Mouse (Mus musculus): ENCODE results near the gene Scube1.

The Scube1 gene

GRCm38 (mm10) chr15:83667501-83667900 lies 57.3 kb downstream of the Scube1 start:
- ATAC-seq (ENCODE audit: insufficient number of reproducible peaks, low FRiP score, low TSS enrichment): no peak

- ATAC-seq (ENCODE audit: insufficient number of reproducible peaks, low FRiP score, low TSS enrichment): no peak
Measured at GRCm38 (mm10) chr15:83666418-83666817, 58.4 kb downstream of the Scube1 start.

- ATAC-seq (ENCODE audit: insufficient number of reproducible peaks, low FRiP score, low TSS enrichment): no peak
Measured at GRCm38 (mm10) chr15:83665993-83666392, 58.8 kb downstream of the Scube1 start.

- ATAC-seq (ENCODE audit: insufficient number of reproducible peaks, low FRiP score, low TSS enrichment): peak; percentile 37; the same call in 1 of the 2 replicates
Measured at GRCm38 (mm10) chr15:83664722-83665121, 60.1 kb downstream of the Scube1 start.

- ATAC-seq (ENCODE audit: insufficient number of reproducible peaks, low FRiP score, low TSS enrichment): no peak
Measured at GRCm38 (mm10) chr15:83663066-83663465, 61.8 kb downstream of the Scube1 start.

GRCm38 (mm10) chr15:83662106-83662505 lies 62.7 kb downstream of the Scube1 start:
- no peak for ATAC-seq (ENCODE audit: insufficient number of reproducible peaks, low FRiP score, low TSS enrichment)

GRCm38 (mm10) chr15:83642518-83642917 lies 82.3 kb downstream of the Scube1 start:
- ATAC-seq (ENCODE audit: insufficient number of reproducible peaks, low FRiP score, low TSS enrichment): no peak

GRCm38 (mm10) chr15:83640208-83640607 lies 84.6 kb downstream of the Scube1 start:
- ATAC-seq (ENCODE audit: insufficient number of reproducible peaks, low FRiP score, low TSS enrichment): no peak

GRCm38 (mm10) chr15:83639160-83639559 lies 85.7 kb downstream of the Scube1 start:
- ATAC-seq (ENCODE audit: insufficient number of reproducible peaks, low FRiP score, low TSS enrichment): no peak

- no peak for ATAC-seq (ENCODE audit: insufficient number of reproducible peaks, low FRiP score, low TSS enrichment)
Measured at GRCm38 (mm10) chr15:83638196-83638899, 86.5 kb downstream of the Scube1 start.

- ATAC-seq (ENCODE audit: insufficient number of reproducible peaks, low FRiP score, low TSS enrichment): no peak
Measured at GRCm38 (mm10) chr15:83636759-83637158, 88.1 kb downstream of the Scube1 start.

- ATAC-seq (ENCODE audit: insufficient number of reproducible peaks, low FRiP score, low TSS enrichment): no peak
Measured at GRCm38 (mm10) chr15:83635251-83635650, 89.6 kb downstream of the Scube1 start.

GRCm38 (mm10) chr15:83634076-83634475 lies 90.7 kb downstream of the Scube1 start:
- ATAC-seq (ENCODE audit: insufficient number of reproducible peaks, low FRiP score, low TSS enrichment): no peak

GRCm38 (mm10) chr15:83631071-83631470 lies 93.8 kb downstream of the Scube1 start:
- ATAC-seq (ENCODE audit: insufficient number of reproducible peaks, low FRiP score, low TSS enrichment): no peak

GRCm38 (mm10) chr15:83629716-83630115 lies 95.1 kb downstream of the Scube1 start:
- no peak for ATAC-seq (ENCODE audit: insufficient number of reproducible peaks, low FRiP score, low TSS enrichment)

- no peak for ATAC-seq (ENCODE audit: insufficient number of reproducible peaks, low FRiP score, low TSS enrichment)
Measured at GRCm38 (mm10) chr15:83626142-83626645, 98.6 kb downstream of the Scube1 start.

- ATAC-seq (ENCODE audit: insufficient number of reproducible peaks, low FRiP score, low TSS enrichment): no peak
Measured at GRCm38 (mm10) chr15:83615245-83615644, 109.6 kb downstream of the Scube1 start.

GRCm38 (mm10) chr15:83607115-83607802 lies 117.6 kb downstream of the Scube1 start:
- ATAC-seq (ENCODE audit: insufficient number of reproducible peaks, low FRiP score, low TSS enrichment): peak; percentile 43; the same call in 1 of the 2 replicates

GRCm38 (mm10) chr15:83606700-83607099 lies 118.1 kb downstream of the Scube1 start:
- ATAC-seq (ENCODE audit: insufficient number of reproducible peaks, low FRiP score, low TSS enrichment): no peak

GRCm38 (mm10) chr15:83606216-83606615 lies 118.6 kb downstream of the Scube1 start:
- no peak for ATAC-seq (ENCODE audit: insufficient number of reproducible peaks, low FRiP score, low TSS enrichment)

GRCm38 (mm10) chr15:83603426-83603825 lies 121.4 kb downstream of the Scube1 start:
- ATAC-seq (ENCODE audit: insufficient number of reproducible peaks, low FRiP score, low TSS enrichment): no peak

GRCm38 (mm10) chr15:83603046-83603396 lies 121.8 kb downstream of the Scube1 start:
- ATAC-seq (ENCODE audit: insufficient number of reproducible peaks, low FRiP score, low TSS enrichment): no peak
